Mouse (Mus musculus) embryonic facial prominence, embryonic 10.5 days (tissue): ENCODE results near the gene Actg1. TPM values are rescaled to one million over a fixed set of nuclear protein-coding genes. Genes with fewer than 3 reads are reported as not detected.
A peak's percentile ranks its signal among the peaks of the same experiment; 100 is the strongest.

Experiments
- DNase-seq: peaks from one replicate; pipeline ENCODE4 v3.0.0-alpha.2; 2017; ENCODE audit warnings: low spot score
- H3K27ac ChIP-seq: fragments of 300-500 bp; sonication (generic); replicated peaks from 2 replicates; pipeline ENCODE4 v1.5.1; 2016; ENCODE audit warnings: mild to moderate bottlenecking
- H3K27me3 ChIP-seq: fragments of 300-500 bp; sonication (generic); replicated peaks from 2 replicates; pipeline ENCODE4 v1.6.1; 2016; ENCODE audit warnings: low read depth, mild to moderate bottlenecking; ENCODE audit not compliant: poor library complexity, severe bottlenecking
- H3K36me3 ChIP-seq: fragments of 300-500 bp; sonication (generic); replicated peaks from 2 replicates; pipeline ENCODE4 v1.6.1; 2016; ENCODE audit warnings: mild to moderate bottlenecking, moderate library complexity
- H3K4me1 ChIP-seq: fragments of 300-500 bp; sonication (generic); 2 replicates; pipeline ENCODE4 v1.6.1; 2016
- H3K4me3 ChIP-seq: fragments of 300-500 bp; sonication (generic); 2 replicates; pipeline ENCODE4 v1.5.1; 2016; ENCODE audit warnings: mild to moderate bottlenecking, moderate library complexity
- H3K9me3 ChIP-seq: fragments of 300-500 bp; sonication (generic); 2 replicates; pipeline ENCODE4 v1.6.1; 2016; ENCODE audit warnings: mild to moderate bottlenecking
- WGBS: fragments of 180-500 bp; shearing (Covaris S2); methylation state at CpG from one replicate; pipeline ENCODE4 v1.1.7; 2016; 5-methylcytosine and 5-hydroxymethylcytosine counted together
- polyA plus RNA-seq: library from polyadenylated mRNA; unstranded; fragments of >200 nt; fragmentation: Nextera tagmentation; extraction: Ambion mirVana; gene quantifications from 2 replicates; pipeline ENCODE4 v1.2.1, GENCODE M21; 2016

Actg1 gene
- 3,067 and 3,150 TPM in 2 replicates for polyA plus RNA-seq

DNA sequence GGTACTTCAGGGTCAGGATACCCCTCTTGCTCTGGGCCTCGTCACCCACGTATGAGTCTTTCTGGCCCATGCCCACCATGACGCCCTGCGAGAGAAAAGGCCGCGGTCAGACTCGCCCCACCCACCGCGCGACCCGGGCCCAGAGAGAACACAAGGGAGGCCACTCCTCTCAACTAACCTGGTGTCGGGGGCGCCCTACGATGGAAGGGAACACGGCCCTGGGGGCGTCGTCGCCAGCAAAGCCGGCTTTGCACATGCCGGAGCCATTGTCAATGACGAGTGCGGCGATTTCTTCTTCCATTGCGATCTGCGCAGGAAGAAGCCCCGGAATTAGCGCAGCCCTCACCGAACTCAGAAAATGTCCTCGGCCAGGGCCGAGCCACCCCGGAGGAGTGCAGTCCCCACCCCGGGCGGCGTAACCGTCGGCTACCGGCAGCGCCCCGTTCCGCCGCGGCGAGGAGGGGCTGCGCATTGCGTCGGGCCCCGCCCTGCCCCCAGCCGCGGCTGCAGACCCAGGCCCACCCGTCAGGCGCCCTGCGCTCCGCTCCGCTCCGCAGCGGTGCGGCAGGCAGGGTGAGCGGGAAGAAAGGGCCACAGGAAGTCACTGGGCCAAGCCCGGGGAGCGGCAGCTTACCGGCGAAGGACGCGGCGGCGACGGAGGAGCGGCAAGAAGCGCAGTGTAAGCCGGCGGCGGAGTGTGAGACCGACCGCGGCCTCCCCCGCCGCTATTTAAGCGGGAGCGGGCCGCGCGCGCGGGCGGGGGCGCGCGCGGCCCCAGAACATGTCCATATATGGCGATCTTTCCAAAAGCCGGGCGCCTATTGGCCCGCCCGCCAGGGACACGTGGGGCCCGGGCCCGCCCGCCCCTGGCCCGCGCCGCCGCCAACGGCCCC, at the start of gene Actg1:
Gene Actg1 (minus strand): TSS at position 752 of the 893 bp plus-strand sequence.
- H3K27me3 ChIP-seq: 0 out of 2 replicates have a peak, but pooled peaks cover 5% of the 10 kb centered on the region
- H3K36me3 ChIP-seq: peaks cover 33% of the 10 kb centered on the region
- peaks cover 47% of the 10 kb centered on the region for H3K4me1 ChIP-seq
- peak within 1 kb of the TSS; percentile 99 for H3K4me3 ChIP-seq
- DNase-seq: peak; percentile 91
- H3K27ac ChIP-seq: peak within 1 kb of the TSS; percentile 100
- no peaks in the 10 kb centered on the region for H3K9me3 ChIP-seq
- 3% methylated on average over 103 of the region's 103 CpGs for WGBS

DNA sequence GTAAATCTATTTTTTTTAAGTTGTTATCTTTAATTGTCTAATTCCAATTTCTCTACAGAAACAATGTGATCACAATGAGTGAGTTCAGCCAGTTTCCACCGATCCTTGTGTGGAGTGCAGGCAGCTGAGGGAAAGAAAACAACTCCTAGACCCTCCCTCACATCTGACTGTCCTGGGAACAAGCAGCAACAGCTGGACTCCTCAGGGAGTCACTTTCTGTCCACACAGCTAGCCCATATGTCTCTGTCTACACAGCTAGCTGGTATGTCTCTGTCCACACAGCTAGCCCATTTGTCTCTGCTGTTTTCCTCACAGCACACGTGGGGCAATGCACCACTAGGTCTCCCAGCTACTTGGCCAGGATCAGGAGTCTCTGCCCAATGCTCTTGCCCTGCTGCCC, 49.3 kb upstream of the Actg1 start:
- peaks cover 99% of the 10 kb centered on the region for H3K36me3 ChIP-seq
- no peak overlapping the region for H3K27ac ChIP-seq
- H3K27me3 ChIP-seq: no peaks in the 10 kb centered on the region
- DNase-seq: no peak
- H3K4me3 ChIP-seq: no peak overlapping the region
- H3K9me3 ChIP-seq: no peaks in the 10 kb centered on the region
- WGBS: 84% methylated on average over 2 of the region's 2 CpGs
- no peaks in the 10 kb centered on the region for H3K4me1 ChIP-seq

DNA sequence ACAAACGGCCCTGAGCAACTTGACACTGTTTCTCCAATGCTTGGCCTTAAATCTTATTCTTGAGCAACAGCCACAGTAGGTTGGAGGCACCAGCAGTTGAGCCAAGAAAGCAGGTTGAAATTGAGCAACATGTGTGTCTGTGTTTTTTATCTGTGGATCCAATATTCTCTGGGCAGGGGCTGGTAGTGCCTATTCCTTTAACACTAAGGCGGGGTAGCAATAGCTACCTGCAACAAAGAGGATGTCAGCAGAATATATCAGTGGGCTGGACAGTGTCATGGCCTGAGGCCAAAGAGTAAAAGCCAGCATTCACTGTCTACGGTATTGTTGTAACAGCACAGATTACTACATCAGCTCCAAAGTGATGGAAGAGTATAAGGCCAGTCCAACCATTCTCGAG, 47.3 kb upstream of the Actg1 start:
- H3K4me3 ChIP-seq: no peak overlapping the region
- H3K27ac ChIP-seq: no peak overlapping the region
- WGBS: 88% methylated on average over 4 of the region's 4 CpGs
- DNase-seq: no peak
- H3K9me3 ChIP-seq: no peaks in the 10 kb centered on the region
- peaks cover 93% of the 10 kb centered on the region for H3K36me3 ChIP-seq
- H3K27me3 ChIP-seq: no peaks in the 10 kb centered on the region
- no peaks in the 10 kb centered on the region for H3K4me1 ChIP-seq

DNA sequence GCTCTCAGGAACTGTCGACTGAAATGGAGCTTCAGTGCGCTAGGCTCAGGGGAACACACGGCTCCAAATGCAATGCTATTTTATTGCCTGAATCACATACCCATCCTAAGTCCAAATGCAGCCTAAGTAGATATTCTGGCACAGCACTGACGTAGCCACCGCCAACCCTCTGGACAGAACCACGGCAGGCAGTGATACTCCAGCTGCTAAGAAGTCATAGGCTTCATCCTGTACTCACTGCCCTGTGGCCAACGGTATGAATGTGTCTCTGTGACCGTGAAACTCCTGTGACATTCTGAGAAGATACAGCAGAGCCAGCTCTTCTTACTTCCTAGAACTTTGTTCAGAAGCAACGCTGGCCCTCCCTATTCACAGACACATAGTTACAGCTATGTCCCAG, 40.2 kb upstream of the Actg1 start:
- Histone ChIP-seq H3K9me3 (no peaks in the 10 kb centered on the region), H3K27me3 (no peaks in the 10 kb centered on the region), H3K36me3 (peaks cover 85% of the 10 kb centered on the region), H3K4me3 (no peak overlapping the region), H3K27ac (no peak overlapping the region), H3K4me1 (no peaks in the 10 kb centered on the region)
- 94% methylated on average over 9 of the region's 9 CpGs for WGBS
- no peak for DNase-seq

DNA sequence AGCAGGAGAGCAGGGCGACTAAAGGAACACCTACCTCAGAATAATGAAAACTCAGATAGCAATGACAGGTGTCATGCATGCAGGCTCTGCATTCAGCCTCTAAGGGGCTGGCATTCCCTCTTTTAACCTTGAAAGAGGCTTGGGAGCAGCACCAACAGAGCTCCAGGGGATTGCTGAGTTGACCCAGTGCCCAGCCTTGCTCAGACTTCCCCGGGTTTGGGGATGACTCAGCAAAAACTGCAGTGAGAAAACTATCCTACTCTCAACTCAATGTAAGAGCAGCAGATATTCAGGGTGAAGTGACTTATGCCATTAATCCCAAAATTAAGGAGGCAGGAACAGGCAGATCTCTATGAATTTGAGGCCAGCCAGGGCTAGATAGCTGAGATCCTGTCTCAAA, 38.8 kb upstream of the Actg1 start:
- Histone ChIP-seq H3K36me3 (peaks cover 85% of the 10 kb centered on the region), H3K27me3 (no peaks in the 10 kb centered on the region), H3K4me3 (no peak overlapping the region), H3K27ac (no peak overlapping the region), H3K4me1 (no peaks in the 10 kb centered on the region), H3K9me3 (no peaks in the 10 kb centered on the region)
- no peak for DNase-seq
- 78% methylated on average over 2 of the region's 2 CpGs for WGBS

DNA sequence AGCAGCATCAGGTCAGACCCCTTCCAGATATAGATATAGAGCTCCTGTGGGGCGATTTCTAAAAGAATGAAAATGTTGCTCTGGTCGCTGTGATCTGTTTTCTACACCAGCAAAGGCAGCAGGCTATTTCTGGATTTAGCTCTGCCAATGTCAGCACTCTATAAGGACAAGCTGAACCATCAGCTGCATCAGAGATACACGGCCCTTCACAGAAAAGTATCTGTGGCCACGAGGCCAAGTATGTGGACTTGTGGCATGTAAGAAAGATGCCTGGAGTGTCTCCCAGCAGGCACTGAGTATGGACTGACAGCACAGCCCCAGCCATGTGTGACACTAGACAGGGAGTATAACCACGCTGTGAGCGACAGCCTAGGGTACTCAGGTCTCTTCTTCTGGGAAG, 38.3 kb upstream of the Actg1 start:
- WGBS: 94% methylated on average over 6 of the region's 6 CpGs
- Histone ChIP-seq H3K9me3 (no peaks in the 10 kb centered on the region), H3K4me3 (no peak overlapping the region), H3K36me3 (peaks cover 85% of the 10 kb centered on the region), H3K27ac (no peak overlapping the region), H3K4me1 (no peaks in the 10 kb centered on the region), H3K27me3 (no peaks in the 10 kb centered on the region)
- no peak for DNase-seq

DNA sequence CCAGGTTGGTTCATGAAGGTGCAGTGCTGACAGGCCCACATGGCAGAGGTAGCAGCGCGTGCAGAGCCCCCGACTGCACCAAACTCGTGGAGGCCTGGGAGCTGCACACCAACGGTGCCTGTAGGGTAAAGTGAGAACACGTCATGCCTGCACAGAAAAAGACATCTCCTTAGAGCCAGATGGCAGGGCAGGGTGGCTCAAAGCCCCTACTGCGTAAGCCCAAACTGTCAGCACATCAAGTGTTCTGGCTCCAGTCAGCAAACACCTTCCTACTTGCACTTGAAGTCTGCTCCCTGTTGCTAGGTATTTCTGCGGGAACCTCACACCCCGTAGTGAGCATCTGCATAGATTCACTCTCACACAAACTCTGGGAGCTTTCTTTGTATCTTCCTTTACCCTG, 34.2 kb upstream of the Actg1 start:
- H3K4me3 ChIP-seq: no peak overlapping the region
- WGBS: 94% methylated on average over 9 of the region's 9 CpGs
- no peak for DNase-seq

DNA sequence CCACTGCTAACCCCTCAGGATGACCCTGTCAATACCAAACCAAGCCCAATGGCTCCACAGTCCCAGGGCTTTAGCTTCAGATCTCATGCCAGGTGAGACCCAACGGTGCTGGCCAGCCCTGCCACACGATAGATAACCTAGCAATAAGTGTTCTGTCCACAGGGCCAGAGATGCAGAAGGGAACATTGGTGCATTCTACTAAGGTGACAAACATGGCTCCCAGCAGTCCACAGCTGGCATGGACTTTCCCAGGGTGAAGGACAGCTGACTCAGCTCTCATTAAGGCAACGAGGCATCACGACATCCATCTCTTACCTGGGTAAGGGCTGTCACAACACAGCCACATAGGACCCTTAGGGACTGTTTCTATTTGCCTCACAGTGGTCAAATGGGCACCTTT, 32.8 kb upstream of the Actg1 start:
- Histone ChIP-seq H3K4me1 (peaks cover 28% of the 10 kb centered on the region), H3K36me3 (peaks cover 77% of the 10 kb centered on the region), H3K9me3 (no peaks in the 10 kb centered on the region), H3K27ac (no peak overlapping the region), H3K27me3 (no peaks in the 10 kb centered on the region), H3K4me3 (no peak overlapping the region)
- 96% methylated on average over 4 of the region's 4 CpGs for WGBS
- DNase-seq: no peak

More for the DNA sequence above, 34.2 kb upstream of the Actg1 start:
- H3K27me3 ChIP-seq: no peaks in the 10 kb centered on the region
- H3K27ac ChIP-seq: no peak overlapping the region
- H3K36me3 ChIP-seq: peaks cover 76% of the 10 kb centered on the region
- peaks cover 19% of the 10 kb centered on the region for H3K4me1 ChIP-seq
- H3K9me3 ChIP-seq: no peaks in the 10 kb centered on the region

DNA sequence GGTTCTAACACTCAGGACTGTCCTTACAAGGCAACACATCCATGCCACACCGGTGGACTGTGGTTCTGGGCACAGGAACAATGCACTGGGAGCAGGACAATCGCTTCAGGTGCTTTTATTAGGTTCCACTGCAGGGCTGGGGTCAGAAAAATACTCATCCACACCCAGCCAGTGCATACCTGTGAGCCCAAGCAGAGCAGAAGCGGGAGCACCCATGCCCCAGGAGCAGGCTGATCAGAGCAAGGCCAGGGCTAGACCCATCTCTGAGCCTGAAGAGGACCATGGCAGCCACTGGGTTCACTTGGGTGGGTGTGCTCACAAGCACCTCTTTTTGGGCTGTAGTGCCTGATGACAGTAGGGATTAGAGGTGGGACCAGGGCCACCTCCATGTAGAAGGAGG, 31.9 kb upstream of the Actg1 start:
- Histone ChIP-seq H3K27ac (no peak overlapping the region), H3K4me1 (peaks cover 28% of the 10 kb centered on the region), H3K9me3 (no peaks in the 10 kb centered on the region), H3K36me3 (peaks cover 77% of the 10 kb centered on the region), H3K4me3 (0 out of 2 replicates have a peak overlapping the region, but pooled peaks have one; percentile 11), H3K27me3 (no peaks in the 10 kb centered on the region)
- no peak for DNase-seq
- WGBS: 95% methylated on average over 3 of the region's 3 CpGs

DNA sequence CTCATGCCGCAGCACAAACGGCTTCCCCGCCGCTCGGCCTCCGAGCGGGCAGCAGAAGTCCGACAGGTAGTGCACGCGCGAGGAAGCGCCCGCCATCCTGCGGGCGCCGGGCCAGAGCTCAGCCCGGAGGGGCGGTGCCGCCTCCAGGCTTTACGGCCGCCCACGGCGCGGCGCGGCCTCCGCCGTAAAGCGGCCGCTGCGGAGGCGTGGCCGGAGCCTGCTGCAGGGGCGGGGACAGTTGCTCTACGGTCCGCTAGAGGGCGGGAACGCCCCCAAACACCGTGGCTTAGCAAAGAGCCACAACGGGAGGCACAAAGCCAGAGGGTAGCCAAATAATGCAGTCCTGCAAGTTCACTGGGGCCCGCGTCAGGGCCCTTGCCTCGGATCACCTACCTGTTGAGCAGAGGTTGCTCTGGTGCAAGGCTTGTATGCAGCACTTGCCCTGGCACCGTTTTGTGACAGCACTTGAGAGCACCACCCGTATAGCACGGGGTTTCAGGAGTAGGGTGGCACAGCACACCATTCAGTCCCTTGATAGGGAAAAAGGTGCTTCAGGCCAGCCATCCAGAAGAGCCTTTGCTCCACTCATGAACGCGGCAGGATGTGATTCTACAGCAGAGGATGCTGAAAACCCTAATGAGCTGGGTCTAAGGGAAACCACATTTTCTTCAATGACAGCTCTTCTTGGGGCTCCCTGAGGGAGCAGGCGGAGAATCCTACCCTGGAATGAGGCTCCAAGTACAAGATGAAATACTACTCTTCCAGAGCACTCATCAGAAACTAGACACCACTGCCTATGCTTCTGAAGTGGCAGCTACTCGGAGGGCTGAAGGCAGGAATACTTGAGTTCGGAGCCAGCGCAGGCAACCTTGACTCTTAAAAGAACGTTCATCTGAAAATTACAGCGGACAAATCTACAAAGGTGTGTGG, 30.5 kb upstream of the Actg1 start, which contains the start of gene Faap100:
Gene Faap100 (minus strand): TSS at position 154 of the 930 bp plus-strand sequence.
- H3K9me3 ChIP-seq: no peaks in the 10 kb centered on the region
- peaks cover 28% of the 10 kb centered on the region for H3K4me1 ChIP-seq
- H3K36me3 ChIP-seq: peaks cover 77% of the 10 kb centered on the region
- H3K27ac ChIP-seq: peak within 1 kb of the TSS; percentile 77
- DNase-seq: peak; percentile 92
- peak within 1 kb of the TSS; percentile 95 for H3K4me3 ChIP-seq
- no peaks in the 10 kb centered on the region for H3K27me3 ChIP-seq
- 9% methylated on average over 54 of the region's 54 CpGs for WGBS

DNA sequence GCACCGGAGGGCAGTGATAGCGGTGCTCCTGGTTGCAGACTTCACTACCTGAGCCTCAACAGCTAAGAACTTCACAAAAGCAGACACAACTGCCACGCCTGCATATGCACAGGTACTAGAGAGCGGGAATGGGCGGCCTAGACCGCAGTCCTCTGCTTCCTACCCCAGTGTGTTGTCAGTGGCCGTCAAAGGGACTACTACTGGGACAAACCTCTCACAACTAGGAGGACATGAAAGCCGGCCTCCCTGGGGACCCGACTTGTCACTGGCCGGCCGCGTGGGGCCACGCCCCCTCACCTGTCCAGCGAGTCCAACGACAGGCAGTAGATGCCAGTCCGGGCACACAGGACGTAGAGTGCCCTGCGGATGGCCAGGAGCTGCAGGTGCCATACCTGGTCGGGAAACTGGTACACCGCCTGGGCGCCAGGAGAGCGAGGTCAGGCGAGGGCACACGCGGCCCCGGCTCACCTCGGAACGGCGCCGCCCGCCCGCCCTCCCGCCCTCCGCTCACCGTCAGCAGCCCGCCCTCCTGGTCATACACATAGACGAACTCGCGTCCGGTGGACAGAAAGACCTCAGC, 29.8 kb upstream of the Actg1 start:
- peak overlapping the region; percentile 77 for H3K27ac ChIP-seq
- 4% methylated on average over 40 of the region's 40 CpGs for WGBS
- no peaks in the 10 kb centered on the region for H3K27me3 ChIP-seq
- H3K4me1 ChIP-seq: peaks cover 28% of the 10 kb centered on the region
- H3K36me3 ChIP-seq: peaks cover 77% of the 10 kb centered on the region
- H3K9me3 ChIP-seq: no peaks in the 10 kb centered on the region
- peak overlapping the region; percentile 95 for H3K4me3 ChIP-seq
- DNase-seq: peak; percentile 61

DNA sequence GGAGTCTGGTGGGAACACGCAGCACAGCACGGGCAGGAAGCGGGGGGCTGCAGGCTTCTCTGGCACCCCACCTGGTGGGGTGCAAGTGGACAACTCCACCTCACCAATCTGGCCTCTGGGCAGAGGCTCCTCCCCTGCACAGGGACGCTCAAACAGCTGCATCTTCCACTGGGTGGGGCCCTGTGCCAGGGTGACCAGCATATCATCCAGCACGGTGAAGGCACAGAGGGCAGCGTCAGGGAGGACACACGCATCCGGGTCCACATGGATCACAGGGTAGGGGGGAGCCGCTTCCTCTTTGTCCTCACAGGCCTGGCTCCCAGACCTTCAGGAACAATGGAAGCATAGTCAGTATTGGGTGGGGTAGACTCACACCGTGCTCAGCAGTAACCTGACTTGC, 29.0 kb upstream of the Actg1 start:
- no peak for DNase-seq
- Histone ChIP-seq H3K27ac (peak overlapping the region; percentile 77; the same call in 1 of the 2 replicates), H3K27me3 (no peaks in the 10 kb centered on the region), H3K4me1 (peaks cover 28% of the 10 kb centered on the region), H3K9me3 (no peaks in the 10 kb centered on the region), H3K4me3 (peak overlapping the region; percentile 95), H3K36me3 (peaks cover 77% of the 10 kb centered on the region)
- WGBS: 72% methylated on average over 10 of the region's 10 CpGs
